Mouse (Mus musculus) intestine, embryonic 15.5 days (tissue): ENCODE data around the gene Adarb1. TPM values are rescaled to one million over a fixed set of nuclear protein-coding genes. Genes with fewer than 3 reads are reported as not detected.

Experiments used
- ATAC-seq: fragments of 200-750 bp; cut with Nextera tagmentation; 2 replicates; pipeline ENCODE4 v1.8.0; 2017; ENCODE audit warnings: moderate TSS enrichment, moderate library complexity
- H3K27ac ChIP-seq: fragments of 300-500 bp; sonication (generic); 2 replicates; pipeline ENCODE4 v1.5.1; 2015; ENCODE audit warnings: mild to moderate bottlenecking, inconsistent platforms
- H3K27me3 ChIP-seq: fragments of 300-500 bp; sonication (generic); replicated peaks from 2 replicates; pipeline ENCODE4 v1.6.1; 2015; ENCODE audit warnings: inconsistent platforms
- H3K36me3 ChIP-seq: fragments of 300-500 bp; sonication (generic); 2 replicates; pipeline ENCODE4 v1.6.1; 2015; ENCODE audit warnings: inconsistent platforms
- H3K4me1 ChIP-seq: fragments of 300-500 bp; sonication (generic); replicated peaks from 2 replicates; pipeline ENCODE4 v1.6.1; 2015; ENCODE audit warnings: inconsistent platforms
- H3K4me2 ChIP-seq: fragments of 300-500 bp; sonication (generic); replicated peaks from 2 replicates; pipeline ENCODE4 v1.6.1; 2015; ENCODE audit warnings: mild to moderate bottlenecking, inconsistent platforms
- H3K4me3 ChIP-seq: fragments of 300-500 bp; sonication (generic); replicated peaks from 2 replicates; pipeline ENCODE4 v1.5.1; 2015; ENCODE audit warnings: inconsistent platforms
- H3K9ac ChIP-seq: fragments of 300-500 bp; sonication (generic); 2 replicates; pipeline ENCODE4 v1.6.1; 2015; ENCODE audit warnings: inconsistent platforms
- H3K9me3 ChIP-seq: fragments of 300-500 bp; sonication (generic); 2 replicates; pipeline ENCODE4 v1.6.1; 2016; ENCODE audit warnings: inconsistent platforms
- WGBS: fragments of 180-500 bp; shearing (Covaris S2); methylation state at CpG from one replicate; pipeline ENCODE4 v1.1.7; 2015; 5-methylcytosine and 5-hydroxymethylcytosine counted together
- polyA plus RNA-seq: library from polyadenylated mRNA; unstranded; fragments of >200 nt; fragmentation: Nextera tagmentation; extraction: Ambion mirVana; gene quantifications from 2 replicates; pipeline ENCODE4 v1.2.1, GENCODE M21; 2015

The Adarb1 gene
- polyA plus RNA-seq, 1 experiment from 2014 or later = 5.8 TPM

DNA sequence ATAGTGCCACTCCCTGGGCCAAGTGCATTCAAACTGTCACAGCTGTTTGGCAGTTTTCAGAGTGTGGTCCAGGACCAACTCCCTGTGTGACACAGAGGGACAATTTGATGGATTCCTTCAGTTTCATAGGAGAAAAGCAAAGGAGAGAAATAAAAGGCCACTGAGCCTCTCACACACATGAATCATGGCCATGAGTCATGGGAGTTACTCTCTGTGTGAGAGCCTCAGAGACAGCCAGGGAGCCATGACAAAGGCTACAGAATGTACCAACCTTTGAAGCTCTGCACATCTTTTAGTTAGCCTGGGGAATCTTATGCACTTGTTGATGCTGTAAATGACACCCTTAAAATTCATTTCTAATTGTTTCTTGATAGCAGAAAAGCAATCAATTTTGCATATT lies 12.7 kb upstream of the Adarb1 start:
- H3K27me3 ChIP-seq = no peaks in the 10 kb centered on the region
- H3K9ac ChIP-seq = no peak overlapping the region
- H3K4me2 ChIP-seq = no peak overlapping the region
- peaks cover 5% of the 10 kb centered on the region; the same call in 1 of the 2 replicates for H3K4me1 ChIP-seq
- no peaks in the 10 kb centered on the region for H3K36me3 ChIP-seq
- no peak overlapping the region for H3K27ac ChIP-seq
- ATAC-seq = no peak
- no peaks in the 10 kb centered on the region for H3K9me3 ChIP-seq
- H3K4me3 ChIP-seq = no peak overlapping the region

GRCm38 (mm10) chr10:77429921-77430320 lies 11.9 kb upstream of the Adarb1 start:
- ATAC-seq = no peak
- Histone ChIP-seq H3K4me2 (no peak overlapping the region), H3K9me3 (no peaks in the 10 kb centered on the region), H3K4me1 (peaks cover 2% of the 10 kb centered on the region; the same call in 1 of the 2 replicates), H3K4me3 (no peak overlapping the region), H3K27me3 (no peaks in the 10 kb centered on the region), H3K9ac (no peak overlapping the region), H3K36me3 (no peaks in the 10 kb centered on the region), H3K27ac (no peak overlapping the region)
- WGBS = 92% methylated on average over 5 of the region's 5 CpGs

DNA sequence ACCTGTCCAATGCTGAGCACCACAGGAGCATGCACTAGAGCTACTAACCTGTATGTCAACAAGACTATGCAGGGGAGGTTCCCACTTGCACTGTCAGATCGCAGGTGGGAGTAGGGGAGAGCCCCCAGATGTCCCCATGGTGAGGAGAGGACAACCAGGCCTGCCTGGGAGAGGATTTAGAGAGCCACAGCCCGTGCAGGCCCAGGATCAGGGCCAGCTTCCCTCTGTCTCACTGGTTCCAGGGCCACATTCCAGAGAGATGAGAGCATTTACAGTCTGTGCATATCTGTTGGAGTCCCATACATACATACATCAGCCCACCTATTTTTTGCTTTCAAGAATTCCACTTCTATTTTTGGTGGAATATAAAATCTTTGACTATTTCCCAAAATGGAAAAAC lies 9.5 kb upstream of the Adarb1 start:
- Histone ChIP-seq H3K9me3 (no peaks in the 10 kb centered on the region), H3K36me3 (no peaks in the 10 kb centered on the region), H3K4me3 (no peak overlapping the region), H3K27me3 (no peaks in the 10 kb centered on the region), H3K4me1 (no peaks in the 10 kb centered on the region), H3K27ac (no peak overlapping the region), H3K9ac (no peak overlapping the region), H3K4me2 (no peak overlapping the region)
- ATAC-seq = peak; percentile 55; the same call in 1 of the 2 replicates
- 35% methylated on average over 2 of the region's 2 CpGs for WGBS

GRCm38 (mm10) chr10:77420190-77420589 lies 2.1 kb upstream of the Adarb1 start:
- Histone ChIP-seq H3K4me2 (no peak overlapping the region), H3K9me3 (no peaks in the 10 kb centered on the region), H3K4me1 (peaks cover 9% of the 10 kb centered on the region), H3K9ac (no peak overlapping the region), H3K27ac (no peak overlapping the region), H3K36me3 (no peaks in the 10 kb centered on the region), H3K4me3 (no peak overlapping the region), H3K27me3 (peaks cover 16% of the 10 kb centered on the region)
- 94% methylated on average over 3 of the region's 3 CpGs for WGBS
- ATAC-seq = no peak

DNA sequence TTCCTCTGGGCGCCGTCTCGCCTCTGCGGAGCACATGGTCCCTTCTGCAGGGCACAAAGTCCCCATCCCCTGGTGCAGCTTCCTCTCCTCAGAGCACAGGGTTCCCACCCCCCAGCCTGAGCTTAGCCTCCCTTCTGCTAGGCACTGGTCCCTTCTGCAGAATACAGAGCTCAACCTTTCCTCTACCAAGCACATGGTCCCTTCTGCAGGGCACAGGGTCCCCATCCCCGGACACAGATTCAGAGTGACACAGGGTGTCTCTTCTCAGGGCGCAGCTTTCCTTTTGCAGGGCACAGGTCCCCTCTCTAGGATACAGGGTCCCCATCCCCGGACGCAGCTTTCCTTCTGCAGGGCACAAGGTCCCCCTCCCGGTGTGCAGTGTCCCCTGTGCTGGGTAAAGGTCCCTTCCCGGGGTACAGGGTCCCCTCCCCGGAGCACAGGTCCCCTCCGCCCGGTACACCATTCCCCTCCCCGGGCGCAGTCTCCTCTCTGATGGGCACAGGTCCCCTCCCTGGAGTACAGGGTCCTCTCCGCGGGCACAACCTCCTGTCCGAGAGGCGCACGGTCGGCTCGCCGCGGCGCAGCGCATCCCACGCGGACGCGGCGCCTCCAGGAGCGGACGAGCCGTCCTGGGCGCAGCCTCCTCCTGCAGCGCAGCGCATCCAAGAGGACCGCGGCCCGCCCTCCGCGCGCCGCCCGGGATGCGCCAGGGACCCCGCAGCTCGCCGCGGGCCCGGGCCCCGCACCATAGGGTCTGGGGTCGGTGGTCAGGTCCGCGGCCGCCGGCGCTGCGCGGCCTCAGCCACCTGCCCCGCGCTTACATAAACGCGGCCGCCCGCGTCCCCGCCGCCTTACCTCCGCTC lies 599 bp downstream of the Adarb1 start:
- H3K4me3 ChIP-seq = peak overlapping the region; percentile 83
- peaks cover 16% of the 10 kb centered on the region for H3K27me3 ChIP-seq
- H3K4me1 ChIP-seq = peaks cover 9% of the 10 kb centered on the region
- no peaks in the 10 kb centered on the region for H3K36me3 ChIP-seq
- H3K9ac ChIP-seq = peak overlapping the region; percentile 65
- H3K27ac ChIP-seq = no peak overlapping the region
- no peaks in the 10 kb centered on the region for H3K9me3 ChIP-seq
- under 1% methylated on average over 63 of the region's 70 CpGs for WGBS
- ATAC-seq = peak; percentile 84
- H3K4me2 ChIP-seq = peak overlapping the region; percentile 98

- no peaks in the 10 kb centered on the region for H3K9me3 ChIP-seq
- H3K4me3 ChIP-seq = peak overlapping the region; percentile 83
- 6% methylated on average over 24 of the region's 24 CpGs for WGBS
- peaks cover 16% of the 10 kb centered on the region for H3K27me3 ChIP-seq
- H3K9ac ChIP-seq = peak overlapping the region; percentile 17; the same call in 1 of the 2 replicates
- H3K4me1 ChIP-seq = peaks cover 9% of the 10 kb centered on the region
- no peaks in the 10 kb centered on the region for H3K36me3 ChIP-seq
- no peak; the same call in 1 of the 2 replicates for ATAC-seq
- no peak overlapping the region for H3K27ac ChIP-seq
- peak overlapping the region; percentile 98 for H3K4me2 ChIP-seq
These were observed 1.3 kb downstream of the Adarb1 start for GRCm38 (mm10) chr10:77416666-77417239.

DNA sequence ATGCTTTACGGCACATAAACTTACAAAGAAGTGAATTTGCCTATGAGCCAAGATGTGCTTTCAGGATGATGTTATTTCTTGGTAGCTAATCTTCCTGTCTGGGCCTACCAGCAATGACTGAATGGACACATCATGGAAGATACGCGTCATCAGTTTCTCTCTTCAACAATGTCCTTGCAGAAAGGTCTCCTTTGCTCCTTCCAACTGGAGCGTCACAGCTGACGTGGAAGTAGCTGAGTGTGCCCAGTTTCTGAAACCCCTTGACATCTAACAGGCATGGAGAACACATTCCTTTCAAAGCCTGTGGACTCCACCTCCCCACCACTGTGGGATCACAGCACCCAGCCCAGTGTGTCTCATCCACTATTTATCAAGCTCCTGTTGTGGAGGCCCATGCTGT lies 2.2 kb downstream of the Adarb1 start:
- Histone ChIP-seq H3K4me1 (peaks cover 9% of the 10 kb centered on the region), H3K9ac (no peak overlapping the region), H3K27ac (no peak overlapping the region), H3K27me3 (peaks cover 16% of the 10 kb centered on the region), H3K4me2 (no peak overlapping the region), H3K4me3 (no peak overlapping the region), H3K36me3 (no peaks in the 10 kb centered on the region), H3K9me3 (no peaks in the 10 kb centered on the region)
- WGBS = 93% methylated on average over 5 of the region's 5 CpGs
- no peak for ATAC-seq

- Histone ChIP-seq H3K4me2 (no peak overlapping the region), H3K4me3 (no peak overlapping the region), H3K4me1 (peaks cover 9% of the 10 kb centered on the region), H3K9ac (no peak overlapping the region), H3K27ac (no peak overlapping the region), H3K36me3 (no peaks in the 10 kb centered on the region), H3K27me3 (peaks cover 16% of the 10 kb centered on the region), H3K9me3 (no peaks in the 10 kb centered on the region)
- 56% methylated on average over 2 of the region's 2 CpGs for WGBS
- no peak for ATAC-seq
These were observed 4.3 kb downstream of the Adarb1 start for GRCm38 (mm10) chr10:77413791-77414190.

GRCm38 (mm10) chr10:77409154-77409553 lies 8.9 kb downstream of the Adarb1 start:
- 58% methylated on average over 2 of the region's 2 CpGs for WGBS
- no peak overlapping the region for H3K4me2 ChIP-seq

GRCm38 (mm10) chr10:77408241-77408640 lies 9.8 kb downstream of the Adarb1 start:
- Histone ChIP-seq H3K4me1 (no peaks in the 10 kb centered on the region), H3K27ac (no peak overlapping the region), H3K9me3 (no peaks in the 10 kb centered on the region), H3K9ac (no peak overlapping the region), H3K4me3 (no peak overlapping the region), H3K27me3 (no peaks in the 10 kb centered on the region), H3K36me3 (no peaks in the 10 kb centered on the region), H3K4me2 (no peak overlapping the region)
- ATAC-seq = no peak
- WGBS = 82% methylated on average over 9 of the region's 9 CpGs

More at GRCm38 (mm10) chr10:77409154-77409553, 8.9 kb downstream of the Adarb1 start:
- Histone ChIP-seq H3K36me3 (no peaks in the 10 kb centered on the region), H3K9me3 (no peaks in the 10 kb centered on the region), H3K27me3 (no peaks in the 10 kb centered on the region), H3K27ac (no peak overlapping the region), H3K4me3 (no peak overlapping the region), H3K9ac (no peak overlapping the region), H3K4me1 (no peaks in the 10 kb centered on the region)
- ATAC-seq = no peak

DNA sequence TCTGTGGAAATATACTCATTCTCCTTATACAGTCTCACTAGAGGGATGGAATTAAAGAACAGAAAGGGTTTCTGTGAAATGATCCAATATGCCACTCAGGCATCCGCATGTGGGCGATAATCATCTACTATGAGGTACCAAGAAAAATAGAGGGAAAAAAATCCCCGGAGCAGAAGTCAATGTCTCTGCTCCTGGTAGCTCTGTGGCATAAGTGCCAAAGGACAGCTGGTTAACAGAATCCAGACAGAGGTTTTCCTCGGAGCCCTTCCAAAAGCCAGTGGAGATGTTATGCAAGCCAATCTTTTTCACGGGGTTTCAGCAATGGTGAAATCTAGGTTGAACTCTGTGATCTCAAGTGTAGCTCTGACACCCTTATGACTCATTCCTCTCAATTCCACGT lies 11.6 kb downstream of the Adarb1 start:
- ATAC-seq = no peak
- Histone ChIP-seq H3K9me3 (no peaks in the 10 kb centered on the region), H3K36me3 (no peaks in the 10 kb centered on the region), H3K4me3 (no peak overlapping the region), H3K4me2 (no peak overlapping the region), H3K4me1 (no peaks in the 10 kb centered on the region), H3K27me3 (no peaks in the 10 kb centered on the region), H3K9ac (no peak overlapping the region), H3K27ac (no peak overlapping the region)
- 76% methylated on average over 6 of the region's 6 CpGs for WGBS

DNA sequence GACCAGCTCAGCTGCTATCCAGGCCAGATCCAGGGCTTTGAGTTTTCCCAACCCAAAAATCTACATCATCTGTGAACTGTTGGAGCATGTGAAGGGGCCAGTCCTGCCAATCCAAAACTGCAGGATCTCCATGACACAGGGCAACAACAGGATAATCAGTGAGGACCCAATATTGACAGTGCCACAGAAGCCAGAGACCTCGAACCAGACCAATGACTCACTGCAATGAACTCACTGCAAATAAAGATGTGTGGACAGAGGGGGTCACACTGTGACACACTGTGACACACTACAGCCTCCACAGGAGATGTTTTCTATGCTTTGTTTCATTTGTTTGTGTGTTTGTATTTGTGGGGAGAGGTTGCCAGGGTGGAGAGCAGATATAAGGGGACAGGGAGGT lies 15.6 kb downstream of the Adarb1 start:
- no peaks in the 10 kb centered on the region for H3K9me3 ChIP-seq
- H3K27me3 ChIP-seq = no peaks in the 10 kb centered on the region
- no peaks in the 10 kb centered on the region for H3K36me3 ChIP-seq
- WGBS = 50% methylated on average over 1 of the region's 1 CpGs
- H3K4me1 ChIP-seq = no peaks in the 10 kb centered on the region
- H3K4me2 ChIP-seq = no peak overlapping the region
- H3K27ac ChIP-seq = no peak overlapping the region
- no peak overlapping the region for H3K4me3 ChIP-seq
- no peak for ATAC-seq
- H3K9ac ChIP-seq = no peak overlapping the region

- no peak overlapping the region for H3K9ac ChIP-seq
- H3K4me2 ChIP-seq = no peak overlapping the region
- H3K27ac ChIP-seq = no peak overlapping the region
- 92% methylated on average over 6 of the region's 6 CpGs for WGBS
- H3K27me3 ChIP-seq = no peaks in the 10 kb centered on the region
- H3K9me3 ChIP-seq = no peaks in the 10 kb centered on the region
- H3K4me1 ChIP-seq = no peaks in the 10 kb centered on the region
- no peaks in the 10 kb centered on the region for H3K36me3 ChIP-seq
- H3K4me3 ChIP-seq = no peak overlapping the region
- no peak for ATAC-seq
These were observed 17.0 kb downstream of the Adarb1 start for GRCm38 (mm10) chr10:77401039-77401438.
